Mouse (Mus musculus): Measurements from ENCODE around the gene Aanat.

Gene Aanat

GRCm38 (mm10) chr11:116586310-116586709 is at the start of gene Aanat:
TSS of gene Aanat (plus strand) at chr11:116586432.
- DNase-seq: no peak

GRCm38 (mm10) chr11:116536685-116537084 is 49.5 kb upstream of the Aanat start:
- DNase-seq: peak; percentile 76

- DNase-seq: peak; percentile 30
Observed at GRCm38 (mm10) chr11:116537388-116537787, 48.8 kb upstream of the Aanat start.

GRCm38 (mm10) chr11:116538142-116538735 is 48.0 kb upstream of the Aanat start:
- peak; percentile 77 for DNase-seq

GRCm38 (mm10) chr11:116541183-116541582 is 45.0 kb upstream of the Aanat start:
- DNase-seq: no peak

GRCm38 (mm10) chr11:116543110-116543509 is 43.1 kb upstream of the Aanat start:
- peak; percentile 65 for DNase-seq

GRCm38 (mm10) chr11:116547296-116548060 is 38.8 kb upstream of the Aanat start:
- no peak for DNase-seq

- DNase-seq: no peak
Observed at GRCm38 (mm10) chr11:116548780-116549179, 37.5 kb upstream of the Aanat start.

- DNase-seq: peak; percentile 81
Observed at GRCm38 (mm10) chr11:116549273-116550038, 36.8 kb upstream of the Aanat start.

- no peak for DNase-seq
Observed at GRCm38 (mm10) chr11:116550748-116551147, 35.5 kb upstream of the Aanat start.

- DNase-seq: no peak
Observed at GRCm38 (mm10) chr11:116552194-116552593, 34.0 kb upstream of the Aanat start.

- DNase-seq: peak; percentile 54
Observed at GRCm38 (mm10) chr11:116554171-116554878, 31.9 kb upstream of the Aanat start.

GRCm38 (mm10) chr11:116555572-116555971 is 30.7 kb upstream of the Aanat start:
- no peak for DNase-seq

- no peak for DNase-seq
Observed at GRCm38 (mm10) chr11:116556308-116556707, 29.9 kb upstream of the Aanat start.

- DNase-seq: no peak
Observed at GRCm38 (mm10) chr11:116565283-116566041, 20.8 kb upstream of the Aanat start.

- DNase-seq: no peak
Observed at GRCm38 (mm10) chr11:116567531-116567930, 18.7 kb upstream of the Aanat start.

GRCm38 (mm10) chr11:116570821-116571220 is 15.4 kb upstream of the Aanat start:
- no peak for DNase-seq

- peak; percentile 88 for DNase-seq
Observed at GRCm38 (mm10) chr11:116571767-116572679, 14.2 kb upstream of the Aanat start.

GRCm38 (mm10) chr11:116572756-116573543 is 13.3 kb upstream of the Aanat start:
- peak; percentile 86 for DNase-seq

- DNase-seq: peak; percentile 50
Observed at GRCm38 (mm10) chr11:116574486-116574885, 11.7 kb upstream of the Aanat start.

Measured in liver (tissue).